Mouse (Mus musculus) cerebellum, postnatal 36 days (tissue): Measurements from ENCODE around the gene Ndufs7.

Experiments used
- DNase-seq, 2 experiments: peaks; one replicate each; pipeline ENCODE4 v3.0.0; 2021 to 2022; ENCODE audit warnings: mixed read lengths in 2 of 2

The Ndufs7 gene

DNA sequence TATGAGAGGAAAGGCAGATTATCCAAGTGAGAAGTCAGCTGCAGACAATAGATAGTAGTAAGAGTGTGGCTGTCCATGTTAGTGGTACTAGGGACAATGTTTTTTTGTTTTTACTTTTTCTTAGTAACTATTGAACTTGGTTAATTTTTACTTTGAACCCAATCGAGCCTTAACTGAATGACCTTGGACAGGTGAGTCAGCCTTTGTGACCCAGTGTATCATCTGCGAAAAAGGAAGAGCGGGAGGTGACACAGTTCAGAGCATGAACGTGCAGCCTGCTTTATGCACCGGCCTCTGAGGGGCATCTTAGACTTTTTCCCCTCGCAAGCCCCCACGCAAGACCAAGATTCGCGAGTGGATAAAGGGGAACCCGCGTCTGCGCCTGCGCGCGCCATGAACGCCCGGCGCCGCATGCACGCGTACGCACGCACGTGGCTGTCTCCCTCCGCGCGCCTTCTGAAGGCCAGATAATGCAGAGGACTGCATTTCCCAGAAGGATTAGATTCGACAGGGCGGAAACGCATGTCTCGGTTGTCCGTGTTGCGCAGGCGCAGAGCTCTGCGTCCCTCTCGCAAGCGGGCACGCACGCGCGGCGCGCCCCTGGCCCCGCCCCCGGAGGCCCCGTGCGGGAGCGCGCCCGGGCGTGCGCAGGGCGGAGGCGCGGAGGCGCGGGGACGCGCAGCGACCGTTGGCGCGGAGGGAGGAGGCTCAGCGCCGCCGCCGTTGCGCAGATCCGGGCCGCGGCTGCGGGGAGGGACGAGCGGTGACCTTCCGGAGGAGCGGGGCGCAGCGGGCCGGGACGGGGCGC, 15.6 kb downstream of the Ndufs7 start:
- DNase-seq, result peak; percentile 98 to 100

DNA sequence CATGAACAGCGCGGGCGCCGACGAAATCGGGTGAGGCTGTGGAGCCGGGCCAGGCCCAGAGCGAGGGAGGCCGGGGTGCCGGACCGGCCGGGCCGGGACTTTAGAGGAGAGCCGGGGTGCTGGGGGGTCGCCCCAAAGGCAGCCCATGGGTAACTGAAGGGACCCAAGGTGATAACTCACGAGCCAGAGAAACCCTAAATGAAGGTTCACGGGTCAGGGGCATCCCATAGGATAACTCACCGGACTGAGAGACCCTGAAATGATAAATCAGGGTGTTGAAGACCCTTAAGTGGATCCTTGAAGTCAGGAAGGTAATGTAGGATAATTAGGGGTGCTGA, 16.2 kb downstream of the Ndufs7 start:
- DNase-seq, result no peak

DNA sequence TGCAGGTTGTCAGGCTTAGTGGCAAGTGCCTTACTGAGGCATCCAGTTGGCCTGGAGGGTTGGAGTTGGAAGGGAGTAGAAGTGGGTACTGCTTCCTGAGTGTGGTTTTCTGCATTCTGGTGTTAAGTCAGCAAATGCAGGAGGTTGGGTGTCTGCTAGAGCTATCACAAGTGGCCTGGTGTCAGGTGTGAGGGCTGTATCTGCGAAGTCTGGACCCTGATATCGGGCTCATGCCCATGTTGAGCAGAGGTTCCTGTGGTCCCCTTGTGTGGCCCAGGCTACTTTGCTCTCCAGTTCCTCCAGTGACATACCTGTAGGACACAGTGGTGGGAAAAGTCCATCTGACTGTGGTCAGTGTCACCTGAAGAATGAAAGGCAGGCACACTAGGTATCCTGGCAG, 21.2 kb downstream of the Ndufs7 start:
- no peak for DNase-seq

DNA sequence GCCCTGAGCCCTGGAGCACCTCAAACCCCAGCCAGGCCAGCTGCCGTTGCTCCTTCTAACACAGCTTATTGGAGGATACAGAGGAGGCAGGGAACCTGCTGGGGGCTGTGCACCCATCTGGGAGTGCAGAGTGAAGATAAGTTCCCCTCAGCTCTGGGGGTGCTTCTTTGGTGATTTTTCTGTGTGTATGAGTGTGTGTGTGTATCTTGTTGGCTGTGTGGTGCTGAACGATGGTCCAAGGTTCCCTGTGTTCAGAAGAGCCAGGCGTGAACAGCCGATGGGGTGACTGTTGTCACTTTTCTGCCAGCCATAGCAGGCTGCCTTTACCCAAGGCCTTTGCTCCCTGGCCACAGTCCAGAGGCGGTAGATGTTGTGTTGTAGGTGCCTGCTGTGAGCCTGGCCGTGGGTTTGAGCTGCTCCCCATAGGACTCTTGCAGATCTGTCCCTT, 21.8 kb downstream of the Ndufs7 start:
- DNase-seq, result peak; percentile 53 to 54

DNA sequence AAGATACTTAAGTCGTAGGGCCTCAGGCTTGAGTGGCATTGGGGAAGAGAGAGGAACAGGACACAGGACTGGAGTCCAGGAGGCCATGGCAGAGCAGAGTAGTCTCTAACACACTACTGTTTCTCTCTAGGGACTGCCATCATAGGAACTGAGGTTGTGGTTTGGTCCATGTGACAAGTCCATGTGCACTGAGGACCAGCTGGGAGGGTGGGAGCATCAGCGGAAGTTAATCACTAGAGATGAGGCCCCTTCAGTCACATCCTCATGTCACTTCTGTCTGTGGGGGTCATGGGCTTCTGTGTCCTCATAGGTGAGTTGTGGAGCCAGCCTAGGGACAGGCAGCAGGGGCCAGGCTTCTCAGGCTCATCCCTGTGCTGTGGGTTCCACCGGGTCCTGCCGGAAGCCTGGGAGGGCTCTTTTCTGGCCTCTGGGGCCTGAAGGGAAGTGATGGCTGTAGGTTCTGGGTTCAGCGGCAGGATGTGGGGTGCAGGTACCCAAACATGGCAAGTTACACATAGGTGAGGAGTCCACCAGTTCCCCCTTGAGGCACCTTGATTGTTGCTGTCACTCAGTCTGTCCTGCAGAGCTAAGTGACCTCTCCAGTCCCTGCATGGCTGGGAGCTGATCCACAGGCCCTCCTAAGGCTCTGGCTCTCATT, 22.4 kb downstream of the Ndufs7 start:
- DNase-seq, result no peak

DNA sequence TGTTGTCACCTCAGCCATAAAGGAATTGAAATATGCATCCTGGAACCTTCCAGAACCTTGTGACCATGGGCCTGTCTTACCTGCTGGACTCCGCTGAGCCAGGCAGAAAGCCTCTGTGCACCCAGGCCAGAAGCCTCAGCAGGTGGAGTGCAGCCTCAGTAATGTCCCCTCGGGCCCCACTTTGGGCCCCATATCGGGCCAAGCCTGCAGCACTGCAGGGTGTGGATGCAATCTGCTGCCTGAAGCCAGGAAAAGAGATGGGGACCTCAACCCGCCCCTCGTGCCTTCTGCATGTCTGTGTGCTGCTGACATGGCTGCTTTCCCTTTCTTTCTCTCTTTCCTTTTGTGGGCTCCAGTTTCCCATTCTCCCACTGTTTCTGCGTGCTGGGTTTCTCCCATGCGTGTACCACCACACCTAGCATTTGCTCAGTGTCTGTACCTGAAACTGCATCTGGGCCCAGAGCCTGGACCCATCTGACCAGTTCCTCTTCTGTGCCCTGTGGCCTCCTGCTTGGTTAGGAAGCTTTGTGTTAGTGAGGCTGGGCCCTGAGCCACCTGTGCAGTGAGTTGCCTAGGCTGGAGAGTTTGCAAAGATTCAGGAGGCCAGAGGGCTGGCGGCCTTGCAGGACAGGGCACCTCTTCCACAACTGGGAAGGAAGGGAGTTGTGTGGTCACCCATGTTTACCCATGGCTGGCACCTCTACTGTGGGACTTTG, 23.1 kb downstream of the Ndufs7 start:
- DNase-seq, result no peak

DNA sequence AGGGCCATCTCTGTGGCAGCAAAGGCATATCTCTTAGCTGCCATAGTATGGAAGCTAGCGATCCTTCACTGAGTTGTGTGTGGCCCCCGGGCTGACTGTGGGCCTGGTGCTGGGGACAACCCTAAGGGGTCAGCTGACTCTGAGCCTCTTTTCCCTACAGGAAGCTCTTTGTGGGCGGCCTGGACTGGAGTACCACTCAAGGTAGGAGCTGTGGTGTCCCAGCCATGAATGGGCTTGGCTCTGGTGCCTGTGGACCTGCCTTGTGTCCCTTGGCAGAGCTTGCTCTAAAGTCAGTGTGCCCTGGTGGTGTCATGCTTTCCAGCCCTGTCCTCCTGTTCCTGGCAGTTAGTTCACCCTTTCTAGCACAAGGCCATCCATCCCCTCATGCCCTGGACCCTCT, 24.9 kb downstream of the Ndufs7 start:
- no peak for DNase-seq

DNA sequence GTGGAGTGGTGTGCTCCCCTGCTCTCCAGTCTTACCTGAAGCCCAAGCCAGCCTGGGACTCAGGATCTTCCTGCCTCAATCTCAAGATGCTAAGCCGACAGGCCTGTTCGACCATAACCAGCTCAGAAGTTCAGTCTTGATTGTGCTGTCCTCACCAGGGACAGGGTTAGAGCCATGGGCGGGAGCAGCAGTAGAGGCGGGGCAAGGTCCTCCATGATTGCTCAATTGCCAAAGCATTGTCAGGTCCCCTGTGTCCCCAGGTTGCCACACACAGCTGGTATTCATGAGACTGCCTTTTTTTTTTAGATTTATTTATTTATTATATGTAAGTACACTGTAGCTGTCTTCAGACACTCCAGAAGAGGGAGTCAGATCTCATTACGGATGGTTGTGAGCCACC, 27.3 kb downstream of the Ndufs7 start:
- DNase-seq, result no peak

DNA sequence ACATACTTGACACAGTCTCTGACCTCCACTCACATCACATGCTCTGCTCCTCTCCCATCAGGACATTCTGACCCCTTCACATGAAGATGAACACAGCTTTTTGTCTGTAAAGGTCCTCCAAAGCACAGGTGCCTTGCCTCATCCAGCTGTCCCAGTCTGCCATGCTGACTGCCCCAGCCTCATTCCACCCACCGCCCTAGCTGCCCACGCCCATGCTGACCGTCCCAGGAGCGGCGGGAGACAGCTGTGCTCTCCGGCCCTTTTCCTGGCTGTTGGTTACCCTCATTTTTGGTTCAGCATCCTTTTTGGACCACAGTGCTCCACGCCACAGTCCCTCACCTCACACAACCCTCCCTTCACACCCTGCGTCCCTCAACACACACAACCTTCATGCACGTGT, 29.5 kb downstream of the Ndufs7 start:
- no peak for DNase-seq

DNA sequence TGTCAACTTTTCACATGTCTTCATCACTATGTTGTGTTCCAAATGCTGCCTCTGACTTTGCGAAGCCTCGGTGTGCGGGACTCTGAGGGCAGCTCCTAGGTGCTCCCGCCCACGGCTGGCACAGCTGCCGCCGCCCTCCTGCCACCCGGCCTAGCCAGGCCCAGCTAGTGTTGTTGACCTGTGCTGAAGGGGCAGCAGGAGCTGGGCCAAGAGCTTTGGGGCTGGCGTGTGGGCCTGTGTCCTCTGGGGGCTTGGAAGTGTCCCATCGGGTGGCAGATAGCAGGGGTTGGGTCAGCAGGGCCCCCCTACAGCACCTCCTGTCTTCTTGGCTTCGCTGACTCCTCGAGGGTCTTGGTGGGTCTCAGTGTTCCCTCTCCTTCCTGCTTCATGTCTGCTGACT, 30.4 kb downstream of the Ndufs7 start:
- no peak for DNase-seq

DNA sequence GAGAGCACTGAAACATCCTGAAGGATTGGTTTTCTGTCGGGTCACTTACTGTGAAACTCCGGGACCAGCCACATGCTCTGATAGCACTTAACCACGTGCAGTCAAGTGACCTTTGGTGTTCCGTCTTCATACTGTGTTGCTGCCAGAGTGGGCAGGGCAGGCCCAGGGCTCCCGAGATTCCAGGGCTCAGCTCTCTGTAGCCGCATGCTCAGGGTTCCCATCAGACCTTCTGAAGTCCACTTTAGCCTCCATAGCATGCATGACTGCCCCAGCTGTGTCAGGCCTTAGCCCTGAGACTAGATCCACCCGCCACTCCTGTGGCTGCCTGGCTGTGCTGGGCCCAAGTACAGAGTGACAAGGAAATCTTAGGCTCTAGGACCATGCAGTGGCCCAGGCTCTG, 32.4 kb downstream of the Ndufs7 start:
- DNase-seq, result no peak

DNA sequence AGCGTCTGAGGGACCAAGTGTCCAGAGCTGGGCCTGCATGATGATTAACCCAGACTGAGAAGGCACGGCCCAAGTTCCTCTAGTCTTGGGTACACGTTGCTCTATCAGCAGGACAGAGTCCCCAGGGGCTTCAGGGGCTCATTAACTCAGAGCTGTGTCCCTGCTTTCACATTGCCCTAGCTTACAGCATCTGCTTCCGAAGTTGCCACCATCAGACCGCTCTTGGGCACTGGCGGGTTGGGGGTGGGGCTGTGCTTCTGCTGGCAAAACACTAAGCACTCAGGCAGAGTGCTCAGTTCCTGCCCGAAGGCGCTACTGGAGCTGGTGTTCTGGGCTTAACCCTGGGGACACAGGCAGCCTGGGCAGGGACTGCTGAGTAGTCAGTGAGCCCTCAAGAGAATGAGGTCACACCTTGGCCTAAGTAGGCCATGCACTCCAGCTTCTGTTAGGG, 33.0 kb downstream of the Ndufs7 start:
- peak; percentile 43 to 53 for DNase-seq

DNA sequence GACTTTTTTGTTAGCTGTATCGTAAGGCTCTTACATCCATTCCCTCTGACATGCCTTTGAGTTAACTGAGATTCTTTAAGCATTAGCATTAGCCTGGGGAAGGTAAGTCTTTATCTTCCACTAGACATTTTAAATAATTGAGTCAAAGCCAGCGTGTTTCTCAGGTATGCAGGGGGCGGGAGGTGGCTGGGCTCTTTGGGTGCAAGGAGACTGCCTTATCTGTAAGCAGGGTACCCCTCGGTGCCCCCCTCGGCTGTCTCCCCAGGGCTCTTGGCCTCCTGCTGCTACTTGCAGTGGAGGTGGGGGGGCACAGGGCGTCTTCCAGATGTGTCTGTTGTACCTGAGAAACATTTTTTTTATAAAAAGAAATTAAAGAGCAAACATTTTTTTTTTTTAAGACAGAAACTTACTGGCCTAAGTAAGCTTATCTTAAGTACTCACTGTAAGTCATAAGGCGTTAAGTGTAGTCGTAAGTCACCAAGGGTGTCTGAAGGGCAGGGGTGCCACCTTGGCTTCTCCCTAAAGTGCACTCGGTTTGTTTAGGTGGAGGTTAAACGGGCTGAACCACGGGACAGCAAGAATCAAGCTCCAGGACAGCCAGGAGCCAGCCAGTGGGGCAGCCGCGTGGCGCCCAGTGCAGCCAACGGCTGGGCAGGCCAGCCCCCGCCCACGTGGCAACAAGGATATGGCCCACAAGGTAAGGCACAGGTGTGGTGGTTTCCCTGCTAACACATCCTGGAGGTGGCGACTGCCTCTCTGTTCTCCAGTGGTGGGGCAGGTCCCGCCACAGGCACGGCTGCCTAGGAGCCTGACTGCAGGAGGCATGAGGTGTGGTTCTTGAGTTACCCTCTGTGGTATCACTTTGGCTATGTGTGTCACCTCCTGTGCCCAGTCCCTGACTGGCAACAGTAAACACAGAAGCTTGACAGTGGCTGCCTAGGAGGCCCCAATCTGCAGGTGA, 33.8 kb downstream of the Ndufs7 start:
- no peak for DNase-seq

DNA sequence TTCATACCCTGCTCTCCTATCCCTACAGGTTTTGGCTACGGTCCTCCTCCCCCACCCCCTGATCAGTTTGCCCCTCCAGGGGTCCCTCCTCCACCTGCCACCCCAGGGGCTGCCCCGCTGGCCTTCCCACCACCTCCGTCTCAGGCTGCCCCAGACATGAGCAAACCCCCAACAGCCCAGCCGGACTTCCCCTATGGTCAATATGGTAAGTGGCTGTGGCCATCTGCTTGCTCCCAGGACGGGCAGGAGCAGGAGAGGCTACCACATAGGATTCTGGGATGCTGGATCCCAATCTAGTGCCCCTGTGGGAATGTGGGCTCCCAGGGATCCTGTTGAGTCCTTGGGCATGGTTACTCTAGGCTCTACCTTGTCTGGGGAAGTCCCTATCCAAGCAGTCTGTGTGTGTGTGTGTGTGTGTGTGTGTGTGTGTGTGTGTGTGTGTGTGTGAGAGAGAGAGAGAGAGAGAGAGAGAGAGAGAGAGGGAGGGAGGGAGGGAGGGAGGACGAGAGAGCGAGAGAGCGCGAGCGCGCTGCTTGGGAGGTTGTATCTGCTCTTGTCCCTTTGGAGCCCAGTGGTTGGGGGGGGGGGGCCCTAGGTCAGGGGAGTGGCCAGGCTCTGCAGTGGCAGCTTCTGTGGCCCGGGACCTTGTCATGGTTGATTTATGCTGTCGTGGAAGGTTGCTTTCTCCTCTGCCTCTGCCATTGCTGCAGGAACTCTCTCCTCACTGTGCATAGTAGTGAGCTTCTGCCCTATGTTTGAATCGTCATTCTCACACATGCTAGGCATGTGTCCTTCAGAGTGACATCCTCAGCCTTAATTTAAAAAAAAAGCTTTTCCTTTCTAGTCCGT, 36.5 kb downstream of the Ndufs7 start:
- no peak for DNase-seq

DNA sequence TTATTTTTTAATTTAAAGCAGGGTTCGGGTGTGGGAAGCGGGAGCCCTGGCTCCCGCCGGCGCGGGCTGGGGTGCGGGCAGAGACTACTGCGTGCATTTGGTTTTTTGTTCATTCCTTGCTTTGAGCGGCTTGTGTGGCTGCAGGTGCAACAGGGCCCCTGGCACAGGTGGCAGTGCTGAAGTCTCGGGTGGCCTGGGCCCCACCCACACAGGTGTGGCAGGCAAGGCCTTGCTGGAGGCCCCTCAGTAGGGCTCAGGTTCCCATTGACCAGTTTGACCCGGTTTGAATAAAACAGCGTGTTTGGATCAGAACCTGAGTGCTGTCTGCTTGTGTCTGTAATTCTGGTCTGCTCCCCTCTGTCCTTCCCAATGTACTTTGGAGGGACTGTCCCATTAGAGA, 39.2 kb downstream of the Ndufs7 start:
- no peak for DNase-seq

DNA sequence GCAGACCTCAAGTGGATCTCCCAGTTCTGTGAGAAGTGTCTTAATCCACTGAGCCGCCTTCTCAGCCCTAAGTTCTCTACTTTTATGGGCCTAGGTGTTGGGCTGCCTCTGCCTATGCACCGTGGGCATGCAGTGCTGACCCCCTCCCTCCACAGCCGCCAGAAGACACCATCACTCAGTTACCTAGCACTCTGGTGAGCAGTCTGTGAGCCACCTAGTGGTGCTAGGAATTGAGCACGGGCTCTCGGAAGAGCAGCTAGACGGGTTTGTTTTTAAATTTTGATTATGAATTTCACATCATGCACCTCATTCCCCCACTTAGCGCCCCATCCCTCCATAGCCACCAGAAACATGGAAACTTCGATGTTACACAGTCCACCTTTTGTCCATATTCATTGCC, 39.7 kb downstream of the Ndufs7 start:
- no peak for DNase-seq

DNA sequence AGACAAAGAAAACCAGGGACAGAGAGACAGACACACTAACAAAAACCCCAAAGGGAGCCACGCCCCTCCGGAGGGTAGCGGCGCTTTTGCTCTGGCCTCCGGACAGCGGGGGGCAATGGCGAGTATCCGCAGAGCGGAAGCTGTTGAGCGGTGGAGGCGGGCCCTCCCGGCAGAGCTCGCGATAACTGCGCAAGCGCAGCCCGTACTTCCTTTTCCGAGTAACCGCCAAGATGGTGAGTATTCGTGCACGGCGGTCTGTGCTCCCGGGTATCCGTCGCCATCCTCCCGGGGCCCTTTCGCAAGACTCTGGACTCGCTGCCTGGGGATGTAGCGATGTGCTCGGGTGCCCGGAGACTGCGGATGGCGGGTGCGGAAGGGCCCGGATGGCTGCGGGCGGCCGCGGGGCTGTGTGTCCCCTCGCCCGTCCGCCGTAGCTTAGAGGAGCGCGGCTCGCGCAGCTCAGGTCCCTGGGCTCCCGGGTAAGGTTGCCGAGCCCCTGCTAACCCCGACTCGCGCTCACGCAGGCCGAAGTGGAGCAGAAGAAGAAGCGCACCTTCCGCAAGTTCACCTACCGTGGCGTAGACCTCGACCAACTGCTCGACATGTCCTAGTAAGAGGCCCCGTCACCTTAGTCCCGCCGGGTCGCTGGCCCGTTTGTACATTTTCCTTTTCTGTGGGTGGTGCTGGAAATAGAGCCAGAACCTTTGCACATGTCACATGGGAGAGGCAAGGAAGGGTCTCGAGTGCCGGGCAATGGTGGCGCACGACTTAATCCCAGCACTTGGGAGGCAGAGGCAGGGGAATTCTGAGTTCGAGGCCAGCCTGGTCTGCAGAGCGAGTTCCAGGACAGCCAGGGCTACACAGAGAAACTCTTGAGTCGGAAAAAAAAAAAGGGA, 43.6 kb downstream of the Ndufs7 start, which contains the start of gene Rps15:
TSS of gene Rps15 (plus strand) at position 203 of the 896 bp plus-strand sequence.
- peak; percentile 95 to 97 for DNase-seq

DNA sequence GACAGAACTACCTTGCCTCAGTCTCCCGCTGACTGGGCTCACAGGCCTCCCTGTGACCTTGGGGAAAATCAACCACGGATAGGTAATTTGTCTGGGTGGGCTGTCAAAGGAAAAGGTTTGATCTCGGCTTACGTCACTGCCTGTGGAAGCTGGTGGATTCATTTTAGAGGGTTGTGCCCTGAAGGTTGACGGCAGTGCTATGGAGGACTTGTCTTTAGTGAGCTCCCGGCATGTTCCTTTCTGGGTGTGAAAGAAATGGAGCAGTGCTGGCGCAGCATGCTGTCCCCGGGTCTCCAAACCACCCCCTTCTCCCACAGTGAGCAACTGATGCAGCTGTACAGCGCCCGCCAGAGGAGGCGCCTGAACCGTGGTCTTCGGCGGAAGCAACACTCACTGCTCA, 44.4 kb downstream of the Ndufs7 start:
- DNase-seq, result no peak

DNA sequence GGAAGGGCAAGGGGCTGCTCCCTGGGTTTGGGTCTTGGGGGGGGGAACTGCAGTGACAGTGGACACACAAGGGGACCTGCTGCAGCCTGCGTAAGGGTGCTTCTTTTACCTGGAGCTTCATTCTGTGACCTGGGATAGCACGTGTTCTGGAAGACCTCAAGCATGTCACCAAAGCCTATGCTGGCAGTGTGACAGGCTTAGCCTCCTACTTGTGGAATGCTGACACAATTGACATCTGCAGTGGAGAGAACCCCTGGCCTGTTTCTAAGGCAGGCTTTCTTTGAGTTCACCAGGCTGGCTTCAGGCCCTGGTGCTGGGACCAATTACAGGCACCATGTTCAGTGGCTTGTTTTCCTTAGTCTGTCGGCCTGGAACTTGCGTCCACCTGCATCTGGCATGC, 45.4 kb downstream of the Ndufs7 start:
- no peak for DNase-seq

DNA sequence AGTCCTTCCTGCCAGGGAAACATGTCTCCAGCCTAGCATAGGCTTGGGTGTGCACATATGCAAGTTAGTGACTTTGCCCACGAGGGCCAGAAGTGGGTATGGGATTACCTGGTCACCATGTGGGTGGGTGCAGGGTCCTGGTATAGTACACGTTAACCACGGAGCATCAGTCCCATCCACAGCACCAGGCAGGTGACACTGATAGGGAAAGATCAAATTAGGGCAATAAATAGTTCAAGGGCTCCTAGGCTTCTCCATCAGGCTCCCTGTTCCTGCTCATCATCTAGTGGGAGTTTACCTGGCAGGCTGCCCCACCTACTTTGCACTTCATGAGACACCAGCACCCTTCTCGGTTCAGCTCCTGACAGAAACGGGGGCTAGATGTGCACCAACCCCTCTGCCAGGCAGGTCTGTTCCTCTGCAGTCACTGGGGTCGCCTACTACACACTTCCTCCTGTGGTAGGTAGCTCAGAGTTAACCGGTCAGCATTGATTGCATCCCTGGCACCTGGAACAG, 45.9 kb downstream of the Ndufs7 start:
- DNase-seq, result no peak
